Mouse (Mus musculus): ENCODE results near the gene Galntl5.
"Not testable (repeated sequence)": the region's sequence is repeated elsewhere in the genome, so short reads cannot be mapped to it uniquely, and the experiment has no call there.

Gene Galntl5

DNA sequence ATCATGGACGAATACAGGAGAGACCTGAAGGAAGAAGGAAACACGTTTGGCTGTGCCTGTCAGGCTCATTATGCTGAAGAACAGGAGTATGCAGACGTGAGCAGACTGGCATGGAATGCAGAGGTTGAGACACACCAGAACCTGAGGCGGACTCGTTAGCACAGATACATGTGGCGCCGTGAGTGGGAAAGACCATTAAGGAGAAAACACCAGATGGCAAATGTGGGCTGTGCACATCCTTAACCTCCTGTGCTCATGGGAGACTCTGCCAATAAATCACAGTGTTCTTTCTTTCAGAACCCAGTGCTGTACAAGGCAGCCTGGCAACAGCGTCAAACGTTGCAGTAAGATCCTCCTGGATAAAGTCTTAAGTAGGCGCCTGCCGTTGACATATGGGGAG is 20.7 kb upstream of the Galntl5 start:
- H3K36me3 ChIP-seq (ENCODE audit: insufficient read depth, low read length) = no peaks in the 10 kb centered on the region
- no peaks in the 10 kb centered on the region for H3K27me3 ChIP-seq (ENCODE audit: insufficient read depth, low read length)
- H3K4me3 ChIP-seq (replicated peaks; ENCODE audit: low read length) = no peak overlapping the region
- no peaks in the 10 kb centered on the region for H3K9me3 ChIP-seq (ENCODE audit: low read length)
- H3K4me1 ChIP-seq (replicated peaks; ENCODE audit: low read depth, low read length) = peaks cover 47% of the 10 kb centered on the region
- TF ChIP-seq CTCF (conservative IDR thresholded peaks at IDR 0.05; ENCODE audit: low read length) = no peak

DNA sequence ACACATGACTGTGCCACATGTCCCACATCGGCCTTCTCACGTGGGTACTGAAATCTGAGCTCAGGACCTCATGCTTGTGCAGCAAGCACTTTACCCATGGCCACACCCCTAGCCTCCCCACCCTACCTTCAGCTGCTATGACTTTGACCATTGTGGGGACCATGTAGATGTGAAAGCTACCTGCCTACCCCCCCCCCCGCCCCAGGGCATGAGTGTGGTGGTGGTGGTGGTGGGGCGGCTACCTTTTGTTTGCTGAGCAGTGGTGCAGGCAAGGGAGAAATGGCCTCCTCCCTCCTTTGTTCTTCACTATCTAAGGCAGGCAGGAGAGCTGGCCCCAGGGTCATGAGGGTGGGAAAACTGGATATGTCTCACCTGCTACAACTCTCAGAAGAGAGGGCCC is 18.3 kb upstream of the Galntl5 start:
- H3K4me1 ChIP-seq (replicated peaks; ENCODE audit: low read depth, low read length) = peaks cover 22% of the 10 kb centered on the region
- H3K9me3 ChIP-seq (ENCODE audit: low read length) = no peaks in the 10 kb centered on the region
- no peak for TF ChIP-seq POU5F1 (IDR thresholded peaks at IDR 0.05; ENCODE audit: borderline replicate concordance, low read length)
- no peak for TF ChIP-seq CTCF (conservative IDR thresholded peaks at IDR 0.05; ENCODE audit: low read length)
- no peak for TF ChIP-seq NANOG (IDR thresholded peaks at IDR 0.05; ENCODE audit: borderline replicate concordance, low read length)
- H3K36me3 ChIP-seq (ENCODE audit: insufficient read depth, low read length) = no peaks in the 10 kb centered on the region
- no peaks in the 10 kb centered on the region for H3K27me3 ChIP-seq (ENCODE audit: insufficient read depth, low read length)
- no peak overlapping the region for H3K4me3 ChIP-seq (replicated peaks; ENCODE audit: low read length)

DNA sequence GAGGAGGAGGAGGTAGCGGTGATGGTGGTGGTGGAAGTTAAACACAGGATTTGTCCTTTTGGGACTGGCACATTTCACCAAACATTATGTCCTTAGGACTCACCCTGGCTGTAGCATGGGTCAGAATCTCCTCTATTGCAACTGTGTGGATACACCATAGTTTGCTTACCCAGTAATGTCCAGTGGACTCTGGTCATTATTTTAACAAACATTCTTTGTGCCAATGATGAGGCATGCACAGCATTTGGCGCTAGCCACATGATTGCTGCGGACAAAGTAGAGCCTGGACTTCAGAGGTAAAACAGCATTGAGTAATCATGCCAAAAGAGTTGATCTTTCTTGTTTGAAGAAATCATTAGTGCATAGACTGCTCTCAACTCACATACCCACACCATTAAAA is 17.3 kb upstream of the Galntl5 start:
- Histone ChIP-seq H3K36me3 (ENCODE audit: insufficient read depth, low read length) (no peaks in the 10 kb centered on the region), H3K4me3 (replicated peaks; ENCODE audit: low read length) (no peak overlapping the region), H3K4me1 (replicated peaks; ENCODE audit: low read depth, low read length) (peaks cover 14% of the 10 kb centered on the region), H3K9me3 (ENCODE audit: low read length) (no peaks in the 10 kb centered on the region), H3K27me3 (ENCODE audit: insufficient read depth, low read length) (no peaks in the 10 kb centered on the region)
- TF ChIP-seq NANOG (IDR thresholded peaks at IDR 0.05; ENCODE audit: borderline replicate concordance, low read length) (no peak), POU5F1 (IDR thresholded peaks at IDR 0.05; ENCODE audit: borderline replicate concordance, low read length) (no peak), CTCF (conservative IDR thresholded peaks at IDR 0.05; ENCODE audit: low read length) (no peak)

DNA sequence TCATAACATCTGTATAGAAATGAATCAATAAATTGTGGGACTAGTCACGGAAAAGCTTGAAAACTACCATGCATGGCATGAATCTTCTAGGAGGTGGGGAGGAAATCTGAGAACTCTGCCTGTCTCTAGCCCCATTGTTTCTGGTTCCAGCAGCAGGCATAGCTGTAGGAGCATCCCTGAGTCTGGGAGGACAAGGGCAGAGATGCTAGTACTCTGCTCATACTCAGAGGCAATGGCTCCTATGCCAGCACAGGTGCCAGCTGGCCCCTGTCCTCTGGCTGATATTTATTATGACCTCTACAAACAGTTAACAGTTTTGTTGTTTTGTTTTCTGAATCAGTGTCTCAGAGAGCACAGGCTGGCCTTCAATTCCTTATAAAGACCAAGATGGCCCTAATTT is 16.9 kb upstream of the Galntl5 start:
- Histone ChIP-seq H3K4me3 (replicated peaks; ENCODE audit: low read length) (no peak overlapping the region), H3K27me3 (ENCODE audit: insufficient read depth, low read length) (no peaks in the 10 kb centered on the region), H3K36me3 (ENCODE audit: insufficient read depth, low read length) (no peaks in the 10 kb centered on the region), H3K4me1 (replicated peaks; ENCODE audit: low read depth, low read length) (peaks cover 14% of the 10 kb centered on the region), H3K9me3 (ENCODE audit: low read length) (no peaks in the 10 kb centered on the region)
- TF ChIP-seq POU5F1 (IDR thresholded peaks at IDR 0.05; ENCODE audit: borderline replicate concordance, low read length) (no peak), CTCF (conservative IDR thresholded peaks at IDR 0.05; ENCODE audit: low read length) (no peak), NANOG (IDR thresholded peaks at IDR 0.05; ENCODE audit: borderline replicate concordance, low read length) (no peak)

DNA sequence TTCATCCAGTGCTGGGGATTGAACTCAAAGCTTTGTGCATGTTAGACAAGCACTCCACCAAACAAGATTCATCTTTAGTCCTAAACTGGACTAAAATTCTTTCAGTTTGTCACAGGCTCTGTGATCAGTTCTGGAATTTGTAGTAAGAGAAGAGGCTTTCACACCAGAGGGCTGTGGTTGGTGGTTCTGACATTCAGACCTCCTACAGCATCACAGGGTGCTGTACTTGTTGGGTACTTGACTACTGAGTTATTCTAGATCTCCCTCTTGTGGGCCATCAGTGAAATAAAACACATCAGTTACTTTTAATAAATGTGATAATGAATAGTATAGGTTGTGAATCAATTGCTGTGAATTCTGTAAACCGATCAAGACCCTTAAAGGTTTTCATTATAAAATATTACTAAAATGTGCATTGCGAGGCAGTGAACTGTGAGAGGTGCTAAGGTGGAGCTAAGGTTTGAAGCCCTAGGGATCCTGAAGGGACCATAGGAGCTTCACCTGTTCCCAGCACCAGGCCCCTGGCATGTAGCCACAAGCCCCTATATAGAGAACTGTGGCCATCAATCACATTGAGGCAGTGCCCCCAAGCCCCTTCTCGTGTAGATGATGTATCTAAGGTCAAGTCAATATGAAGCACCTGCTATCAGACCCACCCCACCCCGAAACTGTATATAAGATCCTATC is 16.0 kb upstream of the Galntl5 start:
- H3K4me3 ChIP-seq (replicated peaks; ENCODE audit: low read length) = no peak overlapping the region
- H3K27me3 ChIP-seq (ENCODE audit: insufficient read depth, low read length) = no peaks in the 10 kb centered on the region
- TF ChIP-seq NANOG (IDR thresholded peaks at IDR 0.05; ENCODE audit: borderline replicate concordance, low read length) = no peak
- no peak for TF ChIP-seq POU5F1 (IDR thresholded peaks at IDR 0.05; ENCODE audit: borderline replicate concordance, low read length)
- no peak for TF ChIP-seq CTCF (conservative IDR thresholded peaks at IDR 0.05; ENCODE audit: low read length)
- H3K36me3 ChIP-seq (ENCODE audit: insufficient read depth, low read length) = no peaks in the 10 kb centered on the region
- H3K4me1 ChIP-seq (replicated peaks; ENCODE audit: low read depth, low read length) = peaks cover 14% of the 10 kb centered on the region
- no peaks in the 10 kb centered on the region for H3K9me3 ChIP-seq (ENCODE audit: low read length)

DNA sequence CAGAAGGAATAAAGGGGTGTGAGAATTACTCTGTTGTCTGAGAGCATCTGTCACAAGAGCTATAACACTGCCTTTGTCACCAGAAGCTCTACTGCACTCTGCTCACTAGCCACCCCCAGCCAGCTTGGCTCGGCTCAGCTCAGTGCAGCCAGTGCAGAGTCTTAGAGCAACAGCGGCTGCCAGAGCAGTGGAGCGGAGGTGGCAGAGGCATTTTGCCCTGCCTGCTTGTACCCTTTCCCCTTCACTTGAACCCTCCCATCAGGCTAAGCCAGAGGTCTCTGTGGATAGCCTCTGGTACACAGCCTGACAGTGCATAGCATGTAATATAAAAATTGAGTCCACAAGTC is 15.5 kb upstream of the Galntl5 start:
- TF ChIP-seq POU5F1 (IDR thresholded peaks at IDR 0.05; ENCODE audit: borderline replicate concordance, low read length) = no peak
- TF ChIP-seq CTCF (conservative IDR thresholded peaks at IDR 0.05; ENCODE audit: low read length) = no peak
- Histone ChIP-seq H3K4me1 (replicated peaks; ENCODE audit: low read depth, low read length) (peaks cover 14% of the 10 kb centered on the region), H3K36me3 (ENCODE audit: insufficient read depth, low read length) (no peaks in the 10 kb centered on the region), H3K9me3 (ENCODE audit: low read length) (no peaks in the 10 kb centered on the region), H3K4me3 (replicated peaks; ENCODE audit: low read length) (no peak overlapping the region), H3K27me3 (ENCODE audit: insufficient read depth, low read length) (no peaks in the 10 kb centered on the region)

DNA sequence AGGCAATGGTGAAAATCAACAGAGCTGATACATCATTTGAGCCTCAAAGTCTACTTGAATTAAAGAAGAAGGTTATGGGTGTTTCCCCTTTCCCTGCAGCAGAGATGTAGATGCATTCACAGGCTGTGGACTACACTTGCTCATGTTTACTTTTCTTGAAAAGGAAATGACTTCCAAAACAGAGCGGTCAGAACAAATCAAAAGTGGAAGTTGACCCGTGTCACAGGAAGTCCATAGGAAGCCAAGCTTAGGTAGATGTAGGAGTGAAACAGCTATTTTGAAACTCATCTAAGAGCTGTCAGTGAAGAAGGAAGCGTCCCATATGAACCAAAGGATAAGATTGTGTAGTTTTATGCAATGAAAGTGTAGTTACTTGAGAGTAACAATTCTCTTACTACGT is 14.6 kb upstream of the Galntl5 start:
- H3K36me3 ChIP-seq (ENCODE audit: insufficient read depth, low read length) = no peaks in the 10 kb centered on the region
- no peaks in the 10 kb centered on the region for H3K9me3 ChIP-seq (ENCODE audit: low read length)
- H3K27me3 ChIP-seq (ENCODE audit: insufficient read depth, low read length) = no peaks in the 10 kb centered on the region
- TF ChIP-seq POU5F1 (IDR thresholded peaks at IDR 0.05; ENCODE audit: borderline replicate concordance, low read length) (no peak), NANOG (IDR thresholded peaks at IDR 0.05; ENCODE audit: borderline replicate concordance, low read length) (no peak), CTCF (conservative IDR thresholded peaks at IDR 0.05; ENCODE audit: low read length) (no peak)
- peaks cover 12% of the 10 kb centered on the region for H3K4me1 ChIP-seq (replicated peaks; ENCODE audit: low read depth, low read length)
- no peak overlapping the region for H3K4me3 ChIP-seq (replicated peaks; ENCODE audit: low read length)

DNA sequence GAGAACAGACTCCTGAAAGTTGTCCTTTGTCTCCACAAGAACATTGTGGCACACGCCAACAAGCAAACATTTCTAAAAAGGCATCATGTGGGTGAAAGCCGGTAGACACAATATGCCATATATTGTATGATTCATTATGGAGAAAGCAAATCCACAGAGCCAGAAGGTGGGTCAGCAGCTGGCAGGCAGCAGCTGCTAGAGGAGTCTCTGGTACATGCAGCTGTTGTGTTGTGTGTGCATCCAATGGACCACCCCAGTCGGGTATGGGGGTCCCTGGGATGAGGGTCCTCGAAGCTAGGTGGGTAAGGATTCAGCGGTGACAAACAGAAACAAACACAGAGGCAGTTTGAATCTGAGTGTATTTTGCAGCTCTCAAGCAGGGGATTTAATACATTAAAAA is 3.3 kb upstream of the Galntl5 start:
- not testable (repeated sequence) for H3K4me1 ChIP-seq (replicated peaks; ENCODE audit: low read depth, low read length); H3K4me3 ChIP-seq (replicated peaks; ENCODE audit: low read length); H3K9me3 ChIP-seq (ENCODE audit: low read length); H3K27me3 ChIP-seq (ENCODE audit: insufficient read depth, low read length); H3K36me3 ChIP-seq (ENCODE audit: insufficient read depth, low read length)

DNA sequence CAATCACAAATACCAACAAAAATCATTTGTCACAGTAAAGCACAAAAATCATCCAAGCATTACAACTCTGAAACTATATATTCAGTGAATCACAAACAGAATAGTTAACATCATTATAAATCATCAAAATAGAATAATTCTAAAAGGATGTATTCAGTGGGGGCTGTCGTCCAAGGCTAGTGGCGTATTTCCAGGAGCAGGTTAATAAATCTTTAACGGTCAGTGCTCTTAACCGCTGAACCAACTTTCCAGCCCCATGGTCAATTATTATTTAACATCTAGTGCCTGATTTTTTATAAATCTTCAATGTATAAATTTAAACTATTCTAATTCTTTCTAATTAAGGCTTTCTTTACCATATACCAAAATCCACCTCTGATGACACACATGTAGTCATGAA is 2.7 kb upstream of the Galntl5 start:
- not testable (repeated sequence) for H3K9me3 ChIP-seq (ENCODE audit: low read length); H3K4me3 ChIP-seq (replicated peaks; ENCODE audit: low read length); H3K36me3 ChIP-seq (ENCODE audit: insufficient read depth, low read length); H3K27me3 ChIP-seq (ENCODE audit: insufficient read depth, low read length); H3K4me1 ChIP-seq (replicated peaks; ENCODE audit: low read depth, low read length)
